Mouse (Mus musculus) urinary bladder, adult 2 months (tissue): ENCODE data around the gene Cfap299. TPM values are rescaled to one million over a fixed set of nuclear protein-coding genes. Genes with fewer than 3 reads are reported as not detected.

ENCODE experiments used
- DNase-seq: peaks from one replicate; pipeline ENCODE4 v3.0.0; 2022; ENCODE audit warnings: low spot score
- polyA plus RNA-seq: library from polyadenylated mRNA; depleted of rRNA; stranded (reverse); fragments of >200 nt; gene quantifications from 2 replicates; pipeline ENCODE4 v1.2.3, GENCODE M21; 2012

The Cfap299 gene
- polyA plus RNA-seq, 1 experiment = 0.69 TPM

DNA sequence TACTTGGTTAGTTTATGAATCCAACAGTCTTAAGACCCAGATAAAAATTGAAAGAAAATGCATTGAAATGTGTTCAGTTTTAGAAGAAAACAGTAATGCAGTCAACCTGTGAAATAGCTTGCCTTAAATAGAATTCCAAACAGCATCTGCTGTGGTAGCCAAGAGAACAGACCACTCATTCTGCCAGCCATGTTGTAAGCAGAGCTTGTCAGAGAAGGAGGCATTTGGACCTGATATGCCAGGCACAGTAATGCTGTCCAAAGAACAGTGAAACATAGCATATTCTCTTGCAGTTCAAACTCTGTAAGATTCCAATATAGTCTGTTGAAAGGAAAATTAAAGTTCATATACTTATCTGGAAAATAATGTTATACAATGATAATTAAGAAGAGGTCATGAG, 321.2 kb downstream of the Cfap299 start:
- no peak for DNase-seq

DNA sequence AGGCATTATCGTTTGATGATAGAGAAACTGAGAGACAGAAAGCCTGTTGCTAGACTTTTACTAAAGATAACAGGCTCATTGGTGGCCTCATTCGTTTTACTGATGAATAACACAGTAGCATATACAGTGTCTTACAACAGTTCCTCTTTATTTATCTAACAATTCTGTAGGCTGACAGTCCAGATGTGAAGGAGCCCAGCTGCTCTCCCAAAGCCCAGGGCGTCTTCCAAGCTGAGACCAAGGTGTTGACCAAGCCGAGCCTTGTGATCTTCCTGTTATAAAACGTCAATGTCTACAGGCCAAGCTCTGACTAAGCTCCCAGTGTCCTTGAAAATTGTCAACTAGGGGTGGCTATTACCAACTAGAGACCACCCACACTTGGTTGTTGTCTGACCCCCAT, 321.9 kb downstream of the Cfap299 start:
- no peak for DNase-seq

DNA sequence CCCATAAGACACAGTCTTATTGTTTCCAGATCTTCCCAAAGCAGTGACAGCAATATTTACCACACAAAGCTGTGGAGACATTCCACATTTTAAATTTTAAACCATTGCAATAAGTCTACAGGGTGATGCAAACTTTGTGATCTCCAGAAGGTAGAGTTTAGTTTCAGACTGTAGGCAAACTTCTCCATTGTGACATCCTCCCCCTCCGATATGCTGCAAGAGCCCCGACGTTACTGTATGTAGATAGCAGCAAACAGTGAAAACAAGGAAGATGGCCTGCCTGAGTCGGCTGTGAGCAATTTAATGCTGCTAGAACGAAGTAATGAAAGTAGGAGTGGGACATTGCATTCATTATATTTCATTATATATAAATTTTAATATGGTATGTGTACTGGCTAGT, 359.1 kb downstream of the Cfap299 start:
- no peak for DNase-seq

DNA sequence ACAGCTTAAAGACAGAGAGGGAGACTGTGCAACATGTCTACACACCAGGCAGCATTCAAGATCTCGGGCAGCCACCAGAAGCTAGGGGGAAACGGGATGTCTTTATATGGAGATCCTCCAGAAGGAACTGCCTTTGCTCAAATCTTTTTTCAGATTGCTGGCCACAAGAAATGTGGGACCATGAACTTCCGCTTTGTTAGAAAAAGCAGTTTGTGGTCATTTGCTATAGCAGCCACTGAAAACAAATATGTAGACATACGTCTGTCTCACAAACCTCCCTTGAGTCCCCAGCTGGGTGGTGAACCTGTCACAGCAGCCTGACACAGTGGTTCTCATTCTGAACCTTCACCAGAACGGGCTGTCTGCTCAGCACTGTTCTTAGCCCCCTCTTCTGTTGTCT, 363.0 kb downstream of the Cfap299 start:
- DNase-seq = no peak

DNA sequence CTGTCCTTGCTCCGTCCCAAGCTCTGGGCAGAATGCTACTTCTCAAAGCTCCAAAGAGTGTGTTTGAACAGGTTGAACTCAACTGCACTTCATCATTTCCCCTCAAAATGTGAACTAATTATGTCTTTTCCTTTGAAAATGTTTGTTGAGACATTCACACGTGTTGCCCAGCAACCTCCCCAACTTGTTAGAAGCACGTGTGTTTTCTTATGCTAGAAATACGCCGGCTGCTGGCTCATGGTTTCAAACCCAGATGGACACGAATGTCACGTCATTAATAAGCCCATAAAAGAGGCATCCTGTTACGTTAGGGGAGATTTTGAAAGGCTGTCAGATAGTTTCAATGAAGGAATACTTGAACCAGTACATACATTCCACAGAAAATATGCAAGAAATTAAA, 367.2 kb downstream of the Cfap299 start:
- no peak for DNase-seq

DNA sequence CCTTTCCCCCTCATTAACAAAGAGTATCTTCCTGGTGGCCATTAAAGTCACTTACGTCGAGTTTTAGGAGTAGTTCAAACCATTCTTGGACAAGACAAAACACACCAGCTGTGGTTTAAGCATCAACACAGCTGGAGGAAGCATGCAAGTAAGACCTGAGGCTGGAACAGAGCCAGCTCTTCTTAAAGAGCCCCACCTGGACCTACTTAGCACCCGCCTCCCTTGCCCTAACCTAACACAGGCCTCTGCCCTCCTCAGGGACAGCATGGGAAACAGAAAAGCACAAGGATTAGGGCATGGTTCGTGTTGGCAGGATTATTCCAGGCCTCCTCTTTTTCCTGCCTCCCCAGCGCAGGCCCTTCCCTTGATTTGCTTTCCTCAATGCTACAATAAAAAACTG, 374.9 kb downstream of the Cfap299 start:
- DNase-seq = no peak

DNA sequence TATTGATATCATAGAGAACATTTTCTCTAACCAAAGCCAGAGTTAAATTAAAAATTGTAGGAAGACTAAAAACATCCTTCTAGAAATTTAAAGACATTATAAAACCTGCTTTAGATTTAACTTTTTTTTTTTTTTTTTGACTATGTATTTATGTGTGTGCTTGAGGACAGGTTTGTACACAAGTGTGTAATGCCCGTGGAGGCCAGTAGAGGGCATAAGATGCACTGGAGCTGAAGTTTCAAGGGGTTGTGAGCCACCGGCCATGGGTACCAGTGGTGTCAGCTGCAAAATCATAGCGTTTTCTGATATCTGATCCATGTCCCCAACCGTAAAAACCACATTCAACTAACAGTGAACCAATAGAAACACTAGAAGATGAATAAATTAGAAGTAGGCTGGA, 377.5 kb downstream of the Cfap299 start:
- no peak for DNase-seq

DNA sequence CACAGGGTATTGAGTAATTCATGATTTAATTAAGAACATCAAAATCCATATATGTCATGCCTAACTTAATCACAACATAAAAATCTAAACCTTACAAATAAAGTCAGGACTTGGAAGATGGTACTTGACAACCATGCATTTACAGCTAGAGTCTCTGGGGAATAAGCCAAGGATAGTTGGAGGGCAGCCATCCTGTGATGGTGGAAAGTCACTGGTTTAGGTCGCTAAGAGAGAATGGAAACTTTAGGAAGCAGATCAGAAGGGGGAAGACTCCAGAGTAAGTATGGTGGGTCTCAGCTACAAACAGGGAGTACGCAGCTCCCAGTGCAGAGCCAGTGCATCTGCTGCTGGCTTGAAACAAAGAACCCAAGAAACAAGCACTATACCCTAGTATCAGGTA, 386.3 kb downstream of the Cfap299 start:
- no peak for DNase-seq

DNA sequence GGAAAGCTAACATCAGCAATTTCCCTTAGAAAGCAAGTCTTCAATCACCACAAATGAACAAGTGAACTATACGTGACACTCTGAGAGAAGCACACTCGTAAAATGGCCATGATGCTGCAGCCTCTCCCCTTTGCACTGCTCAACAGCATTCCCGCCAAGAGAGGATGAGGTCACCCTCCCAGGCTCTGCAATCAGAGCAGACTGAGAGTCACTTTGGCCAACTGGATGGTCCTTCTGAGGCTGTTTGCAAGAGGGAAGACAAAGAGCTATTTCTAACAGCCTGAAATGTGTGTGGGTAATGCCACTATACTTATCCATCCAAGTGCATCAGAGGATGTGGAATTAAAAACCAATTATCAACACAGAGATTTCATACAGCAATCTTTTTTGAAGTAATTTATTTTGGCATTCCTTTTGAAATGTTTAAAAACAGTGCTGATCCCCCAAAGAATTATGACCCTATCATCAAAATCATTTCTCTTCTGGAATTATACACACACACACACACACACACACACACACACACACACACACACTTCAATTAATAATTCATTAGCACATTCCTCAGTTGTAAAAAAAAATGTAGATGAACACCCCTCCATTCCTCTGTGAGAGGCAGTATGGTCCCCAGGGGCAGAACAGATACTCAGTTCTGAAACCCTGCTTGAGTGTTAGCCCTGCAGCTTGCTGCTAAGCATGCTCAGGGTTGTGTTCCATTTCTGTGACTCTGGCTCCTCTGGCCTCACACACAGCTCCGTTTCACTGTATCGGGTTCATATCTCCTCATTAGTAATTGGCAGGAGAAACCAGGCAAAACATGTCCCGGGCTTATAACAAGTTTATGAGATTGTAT, 403.3 kb downstream of the Cfap299 start:
- DNase-seq = no peak

DNA sequence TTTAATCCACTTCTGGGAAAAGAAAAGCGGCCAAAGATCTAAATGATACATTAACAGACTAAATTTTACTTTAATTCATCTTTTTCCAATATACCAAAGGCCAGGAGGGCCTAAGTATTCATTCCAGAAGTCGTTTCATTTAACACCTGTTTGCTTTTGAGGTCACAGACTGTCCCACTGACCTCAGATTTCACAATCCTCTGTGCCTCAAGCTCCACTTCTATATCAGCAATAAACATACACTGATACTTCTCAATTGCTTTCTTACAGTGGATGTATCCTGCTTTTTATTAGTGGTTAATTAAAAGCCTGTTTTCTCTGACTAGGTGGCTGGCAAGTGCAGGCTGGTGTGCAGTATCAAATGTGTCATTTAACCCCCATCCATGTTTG, 403.9 kb downstream of the Cfap299 start:
- no peak for DNase-seq

DNA sequence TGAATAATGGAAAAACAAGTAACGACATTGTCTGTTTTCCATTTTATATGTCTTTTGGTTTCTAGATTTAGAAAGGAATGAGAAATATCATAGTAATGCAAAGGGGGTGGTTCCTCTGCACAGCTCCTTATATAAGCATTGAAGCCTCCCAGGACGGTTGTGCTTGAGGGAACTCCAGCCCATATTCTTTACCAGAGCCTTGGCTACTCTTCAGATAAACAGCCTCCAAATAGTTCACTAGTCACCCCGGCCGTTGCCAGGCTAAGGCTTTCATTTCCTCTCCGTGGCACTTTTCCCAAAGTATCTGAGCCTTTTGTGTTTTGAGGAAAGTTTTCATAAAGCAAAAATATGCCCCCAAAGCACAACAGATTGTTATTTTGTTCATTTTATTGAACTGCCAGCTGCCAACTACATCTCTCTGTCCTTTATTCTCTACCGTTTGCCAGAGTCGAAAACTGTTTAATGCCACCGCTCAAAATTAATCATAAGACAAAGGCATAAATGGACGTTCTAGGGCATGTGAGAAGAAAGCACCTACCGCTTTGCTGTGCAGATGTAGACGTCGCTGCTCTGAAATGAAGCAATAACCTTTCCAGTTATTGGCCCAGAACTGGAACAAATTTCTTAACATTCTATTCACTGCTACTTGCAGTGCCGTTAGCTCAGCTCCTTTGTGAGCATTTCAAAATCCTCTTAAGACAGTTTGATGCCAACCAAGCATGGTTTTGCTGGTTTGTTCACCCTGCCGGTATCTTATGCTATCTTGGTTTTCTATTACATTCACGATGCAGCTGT, 433.0 kb downstream of the Cfap299 start:
- no peak for DNase-seq

DNA sequence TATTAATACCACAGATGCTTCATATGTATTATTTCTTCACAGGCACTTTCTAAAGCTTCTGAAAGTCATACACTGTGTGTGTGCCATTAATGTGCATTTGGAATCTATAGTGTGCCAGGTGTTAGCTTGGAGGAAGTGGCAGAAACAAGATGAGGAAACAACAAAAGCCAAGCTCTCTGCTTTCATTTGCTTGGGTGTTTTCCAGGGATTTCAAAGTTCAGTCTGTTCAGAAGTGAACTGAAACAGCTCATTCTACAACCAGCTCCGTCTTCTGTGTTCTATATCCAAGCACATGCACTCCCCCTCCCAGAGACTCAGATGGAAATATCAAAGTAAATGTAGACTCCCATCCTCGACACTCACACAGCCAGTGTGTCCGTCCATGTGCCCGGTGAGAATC, 449.5 kb downstream of the Cfap299 start:
- no peak for DNase-seq

DNA sequence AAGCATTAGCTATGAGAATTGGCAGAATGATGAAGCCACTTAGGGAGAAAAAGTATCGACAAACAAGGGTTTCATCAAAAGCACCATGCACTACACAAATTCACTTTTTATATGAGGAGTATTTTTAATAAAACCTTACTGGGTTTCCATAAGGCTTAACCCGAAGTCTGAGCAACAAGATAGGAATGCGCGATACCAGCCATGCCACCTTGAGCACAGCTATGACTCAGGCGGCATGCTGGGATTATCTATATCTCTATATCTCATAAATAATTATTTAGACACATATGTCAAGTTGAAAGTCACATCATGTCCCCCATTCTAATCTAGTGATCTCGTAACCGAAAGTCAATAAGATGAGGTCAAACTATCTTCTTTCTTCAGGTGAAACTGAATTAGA, 453.0 kb downstream of the Cfap299 start:
- DNase-seq = no peak

DNA sequence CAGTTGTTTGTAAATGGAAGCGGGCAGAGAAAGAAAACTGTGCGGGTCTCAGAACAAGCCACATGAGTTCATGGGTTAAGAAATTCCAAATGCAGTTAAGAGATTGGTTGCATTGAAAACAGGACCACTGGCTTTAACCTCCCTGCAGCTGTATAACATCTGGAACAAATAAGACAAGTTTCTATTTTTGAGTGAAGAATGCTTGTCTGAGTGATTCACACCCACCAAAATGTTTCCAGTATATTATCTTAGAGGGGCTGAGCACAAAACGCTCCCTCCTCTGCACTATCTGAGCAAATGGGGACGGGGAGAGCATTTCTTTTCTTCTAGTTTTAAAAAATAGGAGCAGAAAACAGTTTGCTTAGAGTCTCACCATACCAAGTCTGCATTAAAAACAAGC, 458.6 kb downstream of the Cfap299 start:
- DNase-seq = no peak

DNA sequence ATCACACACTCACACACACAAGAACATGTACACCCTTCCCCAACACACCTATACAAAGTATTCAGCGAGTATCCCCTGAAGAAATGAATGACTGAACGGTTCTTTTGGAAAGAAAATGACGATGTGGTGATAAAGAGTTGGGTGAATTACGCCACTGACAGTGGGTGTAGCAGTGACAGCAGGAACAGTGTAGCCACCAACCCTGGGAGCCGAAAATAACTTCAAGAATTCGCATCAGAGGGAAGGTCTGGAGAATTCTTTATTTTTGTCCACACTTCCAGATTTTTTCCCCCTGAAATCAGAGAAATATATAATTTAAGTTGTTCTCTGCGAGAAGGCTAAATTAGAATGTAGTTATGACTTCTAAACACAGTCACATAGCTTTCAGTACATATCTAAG, 459.5 kb downstream of the Cfap299 start:
- no peak for DNase-seq

DNA sequence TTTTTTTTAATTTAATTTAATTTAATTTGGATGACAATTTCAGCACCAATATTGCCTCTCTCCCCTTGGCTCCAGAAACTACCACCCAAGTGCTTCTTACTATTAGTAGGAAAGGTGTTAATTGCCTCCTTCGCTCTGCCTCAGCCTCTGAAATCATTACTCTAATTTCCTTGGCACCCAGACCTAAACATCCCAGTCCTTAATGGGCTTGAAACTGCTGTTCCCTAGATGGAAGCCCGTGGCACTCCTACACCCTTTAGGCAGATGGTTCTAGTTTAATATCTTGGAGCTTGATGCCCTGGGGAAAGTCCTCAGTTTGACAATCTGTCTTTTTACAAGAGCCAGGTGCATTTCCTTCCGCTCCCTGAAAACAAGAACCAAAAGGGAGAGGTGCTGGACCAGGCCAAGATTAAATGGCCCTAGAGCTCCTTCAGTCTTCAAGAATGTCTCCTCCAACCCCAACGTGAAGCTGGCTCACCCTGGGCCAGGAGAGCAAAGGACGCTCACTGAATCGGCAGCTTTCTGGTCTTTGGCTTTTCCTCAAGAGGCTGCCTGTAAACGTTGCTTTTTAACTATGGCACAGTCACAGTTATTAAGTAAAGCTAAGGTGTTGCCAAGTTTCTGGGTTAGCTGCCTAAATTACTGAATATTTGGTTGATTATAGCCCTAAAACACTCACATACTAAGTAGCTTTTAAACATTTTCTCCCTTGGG, 461.9 kb downstream of the Cfap299 start:
- no peak for DNase-seq

DNA sequence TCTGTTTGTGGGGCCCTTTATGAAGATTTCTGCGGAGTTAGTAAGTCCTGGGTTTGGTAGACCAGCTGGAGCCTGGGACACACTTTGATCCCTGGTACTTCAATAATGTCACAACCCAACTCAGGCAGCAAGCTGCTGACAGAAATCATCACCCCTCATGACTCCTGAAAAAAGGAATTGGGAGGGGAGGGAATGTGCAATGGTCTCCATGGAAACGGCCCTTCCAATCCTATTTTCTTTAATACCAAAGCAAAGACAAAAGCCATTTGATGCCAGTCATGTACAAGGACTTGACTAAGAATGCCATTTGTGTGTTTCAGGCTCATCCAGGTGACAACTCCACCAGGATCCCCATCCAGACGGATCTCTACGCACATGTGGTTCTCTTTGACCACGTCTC, 472.4 kb downstream of the Cfap299 start:
- DNase-seq = no peak

DNA sequence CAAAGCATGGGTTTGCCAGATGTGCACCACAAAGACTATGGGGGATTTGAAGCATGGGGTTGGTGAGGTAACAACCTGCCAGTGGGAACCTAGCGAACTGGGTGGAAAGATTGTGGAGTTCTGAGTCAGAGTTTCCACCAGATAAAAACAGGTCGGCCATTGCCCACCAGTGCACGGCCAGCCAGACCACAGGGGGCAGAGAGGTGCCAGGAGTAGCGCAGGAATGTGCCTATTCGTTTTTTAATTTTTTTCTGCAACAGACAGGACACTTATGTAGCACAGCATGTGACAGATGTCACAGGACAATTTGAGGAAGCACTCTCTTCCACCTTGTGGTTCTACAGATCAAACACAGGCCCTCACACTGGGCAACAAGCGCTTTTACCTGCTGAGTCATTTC, 475.7 kb downstream of the Cfap299 start:
- DNase-seq = no peak

DNA sequence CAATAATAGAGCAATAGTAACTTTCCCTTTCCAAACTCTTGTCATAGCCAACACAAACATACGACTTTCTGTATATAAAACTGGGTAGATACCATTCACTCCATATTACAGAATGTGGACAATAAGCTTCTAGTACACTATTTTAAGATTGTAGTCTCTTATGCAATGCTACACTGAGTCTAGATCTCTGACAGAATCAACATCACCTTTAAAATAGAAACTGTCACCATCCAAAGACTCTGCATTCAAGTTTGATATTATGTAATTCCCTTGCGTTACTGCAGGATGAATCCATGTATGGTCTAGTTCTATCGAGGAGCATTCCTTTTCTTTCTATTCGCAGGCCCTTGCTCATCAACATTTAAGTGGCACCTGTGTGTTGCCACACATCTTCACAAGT, 477.4 kb downstream of the Cfap299 start:
- DNase-seq = no peak

DNA sequence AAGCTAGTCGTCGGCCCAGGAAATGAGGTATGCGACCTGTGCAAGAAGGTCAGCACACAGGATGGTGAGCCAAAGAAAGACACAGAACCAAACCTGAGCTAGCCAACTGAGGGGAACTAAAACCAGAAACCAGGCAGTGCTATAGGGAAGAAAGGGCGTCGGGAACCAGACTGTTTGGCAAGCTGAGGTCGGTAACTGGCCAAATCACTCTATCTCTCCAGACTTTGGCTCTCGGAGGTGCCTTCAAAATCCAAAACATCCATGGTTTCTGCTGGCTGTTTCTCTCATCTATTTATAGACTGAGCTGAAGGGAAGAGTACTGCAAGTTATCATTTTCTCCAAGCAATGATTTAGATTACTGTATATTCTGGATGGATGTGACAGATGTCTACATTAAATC, 477.9 kb downstream of the Cfap299 start:
- no peak for DNase-seq

DNA sequence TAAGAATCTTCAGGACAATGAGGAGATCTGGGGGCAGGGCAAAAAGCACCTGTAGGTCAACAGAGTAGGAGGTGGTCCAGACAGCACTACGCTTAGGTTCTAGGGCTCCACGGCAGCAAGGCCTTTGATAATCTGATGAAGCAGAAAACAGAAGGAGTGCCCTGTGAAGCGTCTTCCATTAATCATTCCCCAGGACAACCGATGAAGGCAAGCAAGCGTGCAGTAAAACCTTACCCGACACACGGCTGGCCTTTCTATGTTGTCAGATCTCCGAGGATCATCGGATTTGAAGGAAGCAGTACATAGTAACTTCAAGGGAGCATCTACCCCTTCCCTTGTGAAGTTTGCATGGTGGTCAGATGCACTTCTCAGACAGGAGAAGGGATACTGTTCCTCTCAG, 478.8 kb downstream of the Cfap299 start:
- DNase-seq = no peak

DNA sequence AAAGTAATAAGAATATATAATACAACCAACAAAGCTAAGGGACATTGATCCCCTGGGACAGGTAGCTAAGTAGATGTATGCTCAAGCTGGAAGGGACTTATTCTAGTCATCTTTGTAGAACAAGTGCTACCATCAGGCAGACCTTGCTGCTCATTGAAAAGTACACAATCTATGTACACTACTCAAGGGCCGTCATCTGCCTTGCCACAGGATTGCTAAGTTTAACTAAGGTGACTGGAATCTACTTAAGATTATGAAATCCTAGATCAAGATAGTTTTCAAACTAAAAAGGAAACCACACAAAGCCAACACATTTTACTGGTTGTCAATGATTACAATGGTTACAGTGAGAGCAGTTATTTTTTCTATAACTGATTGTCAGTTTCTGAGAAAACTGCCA, 483.3 kb downstream of the Cfap299 start:
- DNase-seq = no peak

DNA sequence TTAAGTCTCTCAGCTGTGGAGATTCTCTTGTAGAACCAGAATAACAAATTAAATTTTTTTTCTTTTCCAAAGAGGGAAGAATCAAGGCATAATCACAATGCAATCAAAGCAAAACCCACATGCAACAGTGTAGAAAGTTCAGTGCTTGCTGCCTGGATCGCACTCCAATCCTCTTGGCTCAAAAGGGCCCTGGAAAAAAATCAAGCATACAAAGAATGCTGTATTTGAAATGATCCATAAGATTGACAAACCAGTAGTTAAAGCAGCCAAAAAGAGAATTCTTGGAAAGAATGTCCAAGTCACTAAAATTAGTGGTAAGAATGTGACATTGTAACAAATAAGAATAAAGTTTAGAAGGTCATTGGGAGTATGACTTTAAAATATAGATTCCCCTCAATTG, 486.2 kb downstream of the Cfap299 start:
- no peak for DNase-seq
